Mouse (Mus musculus): ENCODE results near the gene Ptpn18.
"Not testable (repeated sequence)": the region's sequence is repeated elsewhere in the genome, so short reads cannot be mapped to it uniquely, and the experiment has no call there.

Gene Ptpn18

DNA sequence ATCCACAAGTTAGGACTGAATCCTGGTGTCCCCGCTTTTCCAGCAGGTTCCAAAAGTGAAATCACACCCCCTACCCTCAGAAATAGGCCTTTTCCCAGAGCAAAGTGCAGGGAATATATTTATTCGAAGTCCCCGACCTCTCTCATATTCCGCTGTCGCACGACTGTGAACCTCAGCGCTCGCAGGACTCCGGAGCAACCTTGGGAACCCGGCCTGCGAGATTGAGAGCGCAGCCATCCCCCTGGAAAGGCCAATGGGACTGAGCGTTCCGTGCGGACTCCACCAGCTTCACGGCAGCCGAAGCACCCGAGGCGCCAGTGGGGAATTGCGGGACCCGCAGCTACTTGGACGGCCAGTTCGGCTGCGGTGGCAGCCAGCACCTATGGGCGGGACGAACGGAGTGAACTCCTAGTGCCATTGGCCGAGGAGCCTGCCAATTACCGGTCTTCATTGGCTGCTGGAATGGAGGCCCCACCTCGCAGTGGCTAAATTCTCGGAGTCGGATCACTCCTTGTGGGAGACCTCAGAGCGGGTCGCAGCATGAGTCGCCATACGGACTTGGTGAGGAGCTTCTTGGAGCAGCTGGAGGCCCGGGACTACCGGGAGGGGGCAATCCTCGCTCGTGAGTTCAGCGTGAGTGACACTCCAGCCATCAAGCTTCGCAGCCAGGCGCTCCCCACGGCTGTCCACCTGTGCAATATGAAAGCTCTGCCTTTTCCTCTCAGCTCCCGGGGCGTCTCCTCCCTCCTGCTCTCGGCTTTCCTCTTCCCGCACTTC, at the start of gene Ptpn18:
TSS of gene Ptpn18 (plus strand) at position 479 of the 777 bp plus-strand sequence.
- peak; percentile 93 for DNase-seq

GRCm38 (mm10) chr1:34428466-34428865, 31.1 kb upstream of the Ptpn18 start:
- DNase-seq: no peak

- DNase-seq: no peak
These were observed 30.3 kb upstream of the Ptpn18 start for GRCm38 (mm10) chr1:34429281-34429680.

- DNase-seq: no peak
These were observed 28.6 kb upstream of the Ptpn18 start for GRCm38 (mm10) chr1:34430981-34431380.

DNA sequence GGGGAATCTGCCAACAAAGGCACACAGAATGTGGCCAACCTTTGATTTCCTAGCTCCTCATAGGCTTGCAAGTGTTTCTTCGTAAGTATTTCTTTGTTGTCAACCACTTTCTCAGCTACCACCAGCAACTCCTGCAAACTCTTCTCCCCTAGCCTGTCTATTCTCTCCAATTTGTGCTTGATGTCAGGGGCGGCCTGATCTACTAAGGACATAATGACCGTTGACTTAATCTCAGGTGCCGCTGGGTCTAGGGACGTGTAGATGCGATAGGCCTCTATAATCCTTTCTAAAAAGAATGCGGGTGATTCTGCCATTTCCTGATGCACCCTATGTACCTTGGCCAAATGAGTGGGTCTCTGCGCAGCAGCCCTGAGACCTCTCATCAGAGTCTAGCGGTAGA, 28.1 kb upstream of the Ptpn18 start:
- DNase-seq: no peak

- DNase-seq: no peak
These were observed 27.2 kb upstream of the Ptpn18 start for GRCm38 (mm10) chr1:34432411-34432775.

DNA sequence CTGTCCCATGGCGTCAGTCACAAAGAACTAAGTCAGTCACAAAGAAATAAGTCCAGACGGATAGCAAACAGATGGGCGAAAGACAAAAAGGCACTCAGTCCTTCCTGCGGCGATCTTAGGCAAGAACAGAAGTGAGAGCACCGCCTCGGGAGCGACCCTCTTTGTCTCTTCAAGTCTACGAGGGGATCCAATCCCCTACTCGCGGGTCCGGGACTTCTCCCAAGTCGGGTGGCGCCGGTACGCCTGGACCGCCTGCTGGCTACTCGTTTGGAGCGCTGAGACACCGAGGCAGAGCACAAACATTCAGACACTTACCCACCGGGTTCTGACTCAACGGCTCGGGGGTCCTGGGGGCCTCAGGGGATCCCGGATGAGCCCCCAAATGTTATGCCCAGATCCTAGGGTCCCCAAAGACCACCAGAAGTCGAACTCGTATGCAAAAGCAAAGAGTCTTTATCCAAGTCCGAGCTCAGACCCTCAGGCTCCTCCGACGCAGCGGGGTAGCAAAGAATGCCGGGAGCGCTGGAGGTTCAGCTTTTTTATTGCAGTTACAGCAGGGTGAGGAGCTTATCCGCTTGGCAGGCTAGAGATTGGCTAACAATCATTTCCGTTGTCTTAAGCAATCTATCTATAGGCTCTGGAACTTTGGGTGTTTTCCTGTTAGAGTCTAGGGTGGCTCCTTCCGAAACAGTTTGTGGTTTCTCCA, 26.6 kb upstream of the Ptpn18 start:
- DNase-seq: no peak

DNA sequence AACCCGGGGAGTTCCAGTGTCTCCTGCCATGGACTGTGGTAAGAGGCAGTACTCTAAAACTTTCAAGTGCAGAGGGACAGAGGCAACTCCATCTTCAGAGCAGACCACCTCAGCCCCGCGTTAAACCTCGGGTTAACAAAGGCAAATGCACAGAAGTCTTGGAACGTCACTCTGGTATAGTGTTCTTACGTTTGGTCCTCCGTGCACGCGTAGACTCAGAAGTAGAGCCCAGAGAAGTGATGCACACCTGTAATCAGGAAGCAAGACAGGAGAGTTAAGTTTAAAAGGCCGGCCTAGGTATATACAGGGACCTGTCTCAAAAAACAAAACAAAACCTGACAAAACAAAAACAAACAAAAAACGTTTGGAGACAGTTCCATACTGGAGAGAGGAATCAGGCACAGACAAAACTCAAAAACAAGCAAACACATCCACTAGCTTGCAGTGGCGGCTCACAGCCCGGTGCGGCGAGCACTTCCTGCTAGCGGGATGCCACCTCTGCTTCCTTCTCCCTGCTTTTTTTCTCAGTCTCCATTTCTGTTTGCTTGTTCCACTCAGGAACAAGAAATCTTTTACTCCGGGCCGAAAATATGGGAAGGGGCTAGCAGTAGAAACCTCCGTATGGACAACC, 25.6 kb upstream of the Ptpn18 start:
- no peak for DNase-seq

DNA sequence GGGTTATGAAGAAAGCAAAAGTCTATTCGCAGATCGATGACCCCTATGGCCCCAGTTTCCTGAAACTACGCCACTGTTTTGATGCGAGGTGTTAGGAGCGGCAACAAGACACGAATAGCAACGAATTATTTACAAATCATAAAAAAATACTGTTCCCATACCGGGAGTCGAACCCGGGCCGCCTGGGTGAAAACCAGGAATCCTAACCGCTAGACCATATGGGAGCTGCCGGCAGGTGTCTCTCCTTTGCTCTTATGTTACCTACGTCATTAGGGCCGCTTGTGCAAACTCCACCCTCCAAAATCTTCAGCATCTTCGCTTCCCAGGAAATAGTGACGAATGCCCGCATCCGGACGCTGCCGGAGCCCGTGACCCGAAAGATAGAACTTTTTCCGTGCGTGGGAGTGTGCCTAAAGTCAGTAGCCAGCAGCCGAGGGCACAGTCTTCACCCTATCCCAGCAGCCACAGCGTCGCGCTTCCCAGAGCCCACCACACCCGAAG, 24.9 kb upstream of the Ptpn18 start:
- DNase-seq: peak; percentile 93

GRCm38 (mm10) chr1:34435371-34436120, 24.0 kb upstream of the Ptpn18 start:
- no peak for DNase-seq

- DNase-seq: no peak
These were observed 23.2 kb upstream of the Ptpn18 start for GRCm38 (mm10) chr1:34436374-34436773.

GRCm38 (mm10) chr1:34437366-34437765, 22.2 kb upstream of the Ptpn18 start:
- not testable (repeated sequence) for DNase-seq

DNA sequence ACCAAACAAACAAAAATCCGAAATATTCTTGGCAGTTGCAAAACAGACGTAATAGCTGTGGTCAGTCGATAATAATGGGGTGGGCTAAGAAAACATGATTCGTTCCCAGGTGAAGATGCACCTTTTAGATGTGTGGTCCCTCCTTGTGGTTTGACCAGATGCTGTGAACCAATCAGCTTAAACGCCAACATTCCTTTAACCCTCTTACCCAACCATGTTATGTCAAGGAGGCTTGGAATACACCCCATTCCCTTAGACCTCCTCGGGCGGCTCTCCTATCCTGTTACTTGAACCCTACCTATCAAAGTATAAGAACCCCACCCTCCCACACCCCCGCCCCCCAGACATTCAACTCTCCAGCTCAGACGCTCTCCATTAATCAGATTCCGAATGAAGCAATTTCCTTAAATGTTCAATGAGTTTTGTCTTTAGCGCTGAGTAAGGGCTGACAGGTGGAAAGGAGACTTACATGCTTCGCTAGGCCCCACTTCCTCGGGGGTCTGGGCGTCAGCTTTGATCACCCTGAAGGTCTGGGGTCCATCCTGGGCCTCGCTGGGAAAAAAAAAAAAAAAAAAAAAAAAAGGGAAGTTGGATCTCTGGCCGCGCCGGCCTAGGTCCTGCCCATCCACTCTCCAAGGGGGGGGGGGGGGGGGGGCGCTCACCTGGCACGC, 21.0 kb upstream of the Ptpn18 start:
- no peak for DNase-seq

DNA sequence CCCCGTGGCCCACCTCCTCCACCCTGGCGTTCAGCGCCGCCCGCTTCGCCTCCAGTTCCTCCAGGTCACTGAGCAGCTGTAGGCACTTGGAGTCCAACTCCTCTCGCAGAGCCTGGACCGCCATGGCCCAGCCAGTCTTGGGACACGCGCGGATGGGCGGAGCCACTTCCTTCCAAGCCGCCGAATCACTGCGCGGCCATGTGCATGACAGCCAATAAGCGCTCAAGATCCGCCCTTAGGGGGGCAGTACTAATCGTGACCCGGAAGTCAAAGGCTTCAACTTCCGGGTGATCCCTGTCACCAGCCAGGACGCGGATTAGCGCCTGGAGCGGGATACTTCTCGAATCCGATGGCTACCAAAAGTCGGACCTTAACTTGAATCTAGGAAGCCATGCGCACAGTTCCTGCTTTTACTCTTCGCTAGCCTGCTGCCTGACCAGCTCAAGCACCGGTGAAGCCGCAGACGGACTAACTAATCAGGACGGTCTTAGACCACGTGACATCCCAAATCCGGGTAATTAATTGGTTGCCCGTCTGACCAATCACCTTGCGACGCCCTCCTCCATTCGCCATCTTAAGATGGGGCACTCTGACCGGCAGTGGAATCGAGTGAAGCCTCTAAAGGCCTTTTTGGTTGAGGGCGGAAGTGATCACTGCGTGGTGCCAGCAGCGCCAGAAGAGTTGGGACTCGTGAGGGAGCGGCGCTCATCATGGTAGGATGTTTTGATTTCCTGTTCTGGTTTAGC, 20.2 kb upstream of the Ptpn18 start, which contains the start of the genes Ccdc115 and Imp4:
TSS of gene Ccdc115 (minus strand) at position 458 of the 746 bp plus-strand sequence.
TSS of gene Imp4 (plus strand) at position 637 of the 746 bp plus-strand sequence.
- DNase-seq: peak; percentile 97

GRCm38 (mm10) chr1:34439961-34440630, 19.5 kb upstream of the Ptpn18 start:
- peak; percentile 56 for DNase-seq

GRCm38 (mm10) chr1:34443124-34443523, 16.4 kb upstream of the Ptpn18 start:
- DNase-seq: no peak

GRCm38 (mm10) chr1:34458431-34458830, 1.1 kb upstream of the Ptpn18 start:
- DNase-seq: no peak

- DNase-seq: no peak
These were observed 489 bp downstream of the Ptpn18 start for GRCm38 (mm10) chr1:34460061-34460441.

GRCm38 (mm10) chr1:34462766-34463165, 3.2 kb downstream of the Ptpn18 start:
- peak; percentile 68 for DNase-seq

GRCm38 (mm10) chr1:34464310-34464817, 4.8 kb downstream of the Ptpn18 start:
- DNase-seq: no peak

GRCm38 (mm10) chr1:34465445-34465844, 5.9 kb downstream of the Ptpn18 start:
- no peak for DNase-seq

Data from cerebellum, adult 9-11 months (tissue).